Mouse (Mus musculus) lung, embryonic 16.5 days (tissue): ENCODE measurements around the gene Psmb8. TPM values are rescaled to one million over a fixed set of nuclear protein-coding genes. Genes with fewer than 3 reads are reported as not detected.

ENCODE experiments used
- ATAC-seq: fragments of 200-750 bp; cut with Nextera tagmentation; 2 replicates; pipeline ENCODE4 v1.8.0; 2017; ENCODE audit warnings: low read depth, mild to moderate bottlenecking, moderate library complexity
- H3K27ac ChIP-seq: fragments of 300-500 bp; sonication (generic); 2 replicates; pipeline ENCODE4 v1.5.1; 2014; ENCODE audit warnings: mild to moderate bottlenecking, control low read depth, low read length
- H3K27me3 ChIP-seq: fragments of 300-500 bp; sonication (generic); 2 replicates; pipeline ENCODE4 v1.6.1; 2014; ENCODE audit warnings: low read depth, low read length, mixed read lengths; ENCODE audit not compliant: control insufficient read depth, insufficient read depth
- H3K36me3 ChIP-seq: fragments of 300-500 bp; sonication (generic); 2 replicates; pipeline ENCODE4 v1.6.1; 2014; ENCODE audit warnings: low read length; ENCODE audit not compliant: control insufficient read depth, insufficient read depth
- H3K4me1 ChIP-seq: fragments of 300-500 bp; sonication (generic); replicated peaks from 2 replicates; pipeline ENCODE4 v1.6.1; 2014; ENCODE audit warnings: low read length, mixed read lengths; ENCODE audit not compliant: control insufficient read depth, insufficient read depth
- H3K4me2 ChIP-seq: fragments of 300-500 bp; sonication (generic); 2 replicates; pipeline ENCODE4 v1.6.1; 2014; ENCODE audit warnings: low read depth, low read length, control low read depth
- H3K4me3 ChIP-seq: fragments of 300-500 bp; sonication (generic); 2 replicates; pipeline ENCODE4 v1.5.1; 2014; ENCODE audit warnings: mild to moderate bottlenecking, low read length, control low read depth
- H3K9ac ChIP-seq: fragments of 300-500 bp; sonication (generic); 2 replicates; pipeline ENCODE4 v1.6.1; 2014; ENCODE audit warnings: low read length, control low read depth
- H3K9me3 ChIP-seq: fragments of 300-500 bp; sonication (generic); 2 replicates; pipeline ENCODE4 v1.6.1; 2016; ENCODE audit warnings: low read length; ENCODE audit not compliant: control insufficient read depth
- WGBS: fragments of 180-500 bp; shearing (Covaris S2); extraction: QIAGEN DNeasy Blood & Tissue Kit; methylation state at CpG from one replicate; pipeline ENCODE4 v1.1.7; 2014; 5-methylcytosine and 5-hydroxymethylcytosine counted together
- polyA plus RNA-seq: library from polyadenylated mRNA; unstranded; fragments of >200 nt; fragmentation: Nextera tagmentation; extraction: Ambion mirVana; gene quantifications from 2 replicates; pipeline ENCODE4 v1.2.1, GENCODE M21; 2015

Gene Psmb8
- polyA plus RNA-seq, 1 experiment from 2014 or later, result 21.4 TPM

- no peak for ATAC-seq
- Histone ChIP-seq H3K9me3 (no peaks in the 10 kb centered on the region), H3K36me3 (no peaks in the 10 kb centered on the region), H3K4me2 (no peak overlapping the region), H3K27me3 (no peaks in the 10 kb centered on the region), H3K4me3 (no peak overlapping the region), H3K27ac (no peak overlapping the region), H3K4me1 (no peaks in the 10 kb centered on the region), H3K9ac (no peak overlapping the region)
- 36% methylated on average over 2 of the region's 2 CpGs for WGBS
These were observed 51.2 kb downstream of the Psmb8 start for GRCm38 (mm10) chr17:34248764-34249163.

GRCm38 (mm10) chr17:34249361-34249760 is 51.8 kb downstream of the Psmb8 start:
- no peaks in the 10 kb centered on the region for H3K4me1 ChIP-seq
- no peaks in the 10 kb centered on the region for H3K9me3 ChIP-seq
- H3K27me3 ChIP-seq, result no peaks in the 10 kb centered on the region
- H3K27ac ChIP-seq, result no peak overlapping the region
- H3K36me3 ChIP-seq, result no peaks in the 10 kb centered on the region
- no peak overlapping the region for H3K4me2 ChIP-seq
- 40% methylated on average over 3 of the region's 3 CpGs for WGBS
- H3K4me3 ChIP-seq, result no peak overlapping the region
- H3K9ac ChIP-seq, result no peak overlapping the region
- ATAC-seq, result no peak

DNA sequence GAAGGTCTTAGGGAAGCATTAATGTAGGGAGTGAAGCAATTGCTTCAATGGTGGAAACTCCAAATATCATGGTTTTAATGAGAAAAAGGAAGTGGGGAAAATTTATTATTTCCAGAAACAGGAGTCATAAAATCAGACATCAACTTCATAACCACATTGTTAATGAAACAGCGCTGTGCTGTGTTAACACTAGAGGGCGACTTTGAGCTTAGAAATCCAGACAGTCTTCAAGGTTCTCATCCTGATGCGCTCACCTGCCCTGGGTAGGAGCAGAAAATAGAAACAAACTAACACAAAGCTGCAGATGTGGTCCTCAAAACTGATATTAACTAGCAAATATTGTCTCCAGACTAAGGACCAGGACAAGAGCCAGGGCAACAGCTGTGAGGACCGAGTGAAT is 52.4 kb downstream of the Psmb8 start:
- Histone ChIP-seq H3K9me3 (no peaks in the 10 kb centered on the region), H3K4me1 (no peaks in the 10 kb centered on the region), H3K36me3 (no peaks in the 10 kb centered on the region), H3K4me3 (no peak overlapping the region), H3K27me3 (no peaks in the 10 kb centered on the region), H3K27ac (no peak overlapping the region), H3K9ac (no peak overlapping the region), H3K4me2 (no peak overlapping the region)
- ATAC-seq, result no peak
- 15% methylated on average over 4 of the region's 4 CpGs for WGBS

Other genes starting within 250 kb of the Psmb8 start
- 5.5 and 5.6 TPM in 2 replicates for gene B3galt4, start 246.2 kb upstream of the Psmb8 start, polyA plus RNA-seq
- gene Vps52, start 241.9 kb upstream of the Psmb8 start, polyA plus RNA-seq, result 49.4 and 50.5 TPM in 2 replicates
- 1,739 and 1,825 TPM in 2 replicates for gene Rps18, start 241.7 kb upstream of the Psmb8 start, polyA plus RNA-seq
- gene H2-K1, start 197.4 kb upstream of the Psmb8 start, polyA plus RNA-seq, result 55.5 and 83.8 TPM in 2 replicates
- 15.0 and 15.2 TPM in 2 replicates for gene Ring1, start 173.0 kb upstream of the Psmb8 start, polyA plus RNA-seq
- 40.9 and 41.6 TPM in 2 replicates for gene H2-Ke6, start 169.7 kb upstream of the Psmb8 start, polyA plus RNA-seq
- gene Slc39a7, start 166.0 kb upstream of the Psmb8 start, polyA plus RNA-seq, result 188 and 191 TPM in 2 replicates
- 49.6 and 49.9 TPM in 2 replicates for gene Rxrb, start 165.9 kb upstream of the Psmb8 start, polyA plus RNA-seq
- 2.6 and 3.7 TPM in 2 replicates for gene Col11a2, start 158.3 kb upstream of the Psmb8 start, polyA plus RNA-seq
- 0.23 and 1.0 TPM in 2 replicates for gene H2-Oa, start 105.4 kb upstream of the Psmb8 start, polyA plus RNA-seq
- 11.8 and 12.7 TPM in 2 replicates for gene H2-DMa, start 78.2 kb upstream of the Psmb8 start, polyA plus RNA-seq
- gene Brd2, start 75.1 kb upstream of the Psmb8 start, polyA plus RNA-seq, result 97.8 and 100 TPM in 2 replicates
- 1.6 and 2.1 TPM in 2 replicates for gene H2-DMb2, start 54.4 kb upstream of the Psmb8 start, polyA plus RNA-seq
- gene H2-DMb1, start 44.6 kb upstream of the Psmb8 start, polyA plus RNA-seq, result 3.7 and 6.2 TPM in 2 replicates
- gene Tap1, start 10.2 kb upstream of the Psmb8 start, polyA plus RNA-seq, result 7.2 and 9.7 TPM in 2 replicates
- gene Psmb9, start 10.0 kb upstream of the Psmb8 start, polyA plus RNA-seq, result 8.8 and 12.8 TPM in 2 replicates
- gene Tap2, start 5.8 kb downstream of the Psmb8 start, polyA plus RNA-seq, result 12.2 and 18.1 TPM in 2 replicates
- 0.35 and 0.53 TPM in 2 replicates for gene H2-Ob, start 41.2 kb downstream of the Psmb8 start, polyA plus RNA-seq
- 15.1 and 36.2 TPM in 2 replicates for gene H2-Ab1, start 60.0 kb downstream of the Psmb8 start, polyA plus RNA-seq
- 9.0 and 18.1 TPM in 2 replicates for gene H2-Aa, start 90.1 kb downstream of the Psmb8 start, polyA plus RNA-seq
- gene H2-Eb1, start 108.1 kb downstream of the Psmb8 start, polyA plus RNA-seq, result 6.5 and 13.5 TPM in 2 replicates
- gene H2-Eb2, start 127.9 kb downstream of the Psmb8 start, polyA plus RNA-seq, result 0.04 TPM in 1 of 2 replicates, not detected in the other
- gene Btnl2, start 157.1 kb downstream of the Psmb8 start, polyA plus RNA-seq, result 0.09 TPM in 1 of 2 replicates, not detected in the other
- gene Btnl1, start 179.4 kb downstream of the Psmb8 start, polyA plus RNA-seq, result not detected in 2 replicates
- 0.44 TPM in 1 of 2 replicates, not detected in the other for gene BC051142, start 201.1 kb downstream of the Psmb8 start, polyA plus RNA-seq